8 mouse cellular contexts compared by ENCODE assay signal in the genomic region with DNA sequence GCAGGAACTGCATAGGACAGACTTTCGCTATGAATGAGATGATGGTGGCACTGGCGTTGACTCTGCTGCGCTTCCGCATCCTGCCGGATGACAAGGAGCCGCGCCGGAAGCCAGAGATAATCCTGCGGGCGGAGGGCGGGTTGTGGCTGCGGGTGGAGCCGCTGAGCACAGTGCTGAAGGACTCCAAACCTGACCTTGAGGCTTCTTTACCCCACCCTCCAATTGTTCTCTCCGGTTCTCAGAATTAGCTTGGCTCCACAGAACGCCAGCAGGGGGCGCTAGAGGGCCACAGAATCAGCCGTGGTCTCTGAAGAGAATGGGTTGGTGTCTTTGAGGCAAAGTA. TPM values are rescaled to one million over a fixed set of nuclear protein-coding genes. Genes with fewer than 3 reads are reported as not detected.
DNase-seq lines count a peak whose midpoint lies in the region; ATAC-seq and TF ChIP-seq lines count a peak whose summit lies in the region.

No protein-coding gene starts in this region.

- under 1% methylated on average over 17 of the region's 17 CpGs for WGBS in forebrain, embryonic 15.5 days
- WGBS in lung, adult 2 months: under 1% methylated on average over 17 of the region's 17 CpGs

- TF ChIP-seq CTCF in ES-Bruce4 (IDR thresholded peaks at IDR 0.05; ENCODE audit: low read depth, low read length): peak; percentile 94
- TF ChIP-seq CTCF in lung, adult 2 months (IDR thresholded peaks at IDR 0.05; ENCODE audit: insufficient read depth, low read length): peak; percentile 84

- peak; percentile 29 for DNase-seq in heart, postnatal 25 days (ENCODE audit: low spot score)
- peak; percentile 76 to 90 for DNase-seq in layer of hippocampus, adult 18-20 months (ENCODE audit: low spot score in 2 of 2)
- DNase-seq in lung, adult 2 months: peak; percentile 79
- peak; percentile 59 to 65 for DNase-seq in thymus, adult 18-20 months

- no peaks in the 10 kb centered on the region for H3K9me3 ChIP-seq in ES-Bruce4 (replicated peaks; ENCODE audit: control insufficient read depth, insufficient read depth, low read length, poor library complexity, severe bottlenecking)
- H3K9me3 ChIP-seq in forebrain, embryonic 15.5 days: no peaks in the 10 kb centered on the region

- no peaks in the 10 kb centered on the region for H3K36me3 ChIP-seq in ES-Bruce4 (ENCODE audit: control insufficient read depth, insufficient read depth, low read length, poor library complexity, severe bottlenecking)
- no peaks in the 10 kb centered on the region for H3K36me3 ChIP-seq in forebrain, embryonic 15.5 days

- H3K4me3 ChIP-seq in ES-Bruce4 (ENCODE audit: low read depth, low read length): peak overlapping the region; percentile 66
- peak overlapping the region; percentile 50 for H3K4me3 ChIP-seq in forebrain, embryonic 15.5 days
- H3K4me3 ChIP-seq in lung, adult 2 months (replicated peaks; ENCODE audit: extremely low read depth, low read depth, low read length): no peak overlapping the region

- TF ChIP-seq POLR2A in ES-Bruce4 (IDR thresholded peaks at IDR 0.05; ENCODE audit: insufficient read depth, low read length): no peak
- TF ChIP-seq POLR2A in lung, adult 2 months (IDR thresholded peaks at IDR 0.05; ENCODE audit: borderline replicate concordance, extremely low read depth, low read depth, low read length): no peak

- no peaks in the 10 kb centered on the region for H3K4me1 ChIP-seq in ES-Bruce4 (ENCODE audit: control insufficient read depth, insufficient read depth, low read length)
- H3K4me1 ChIP-seq in forebrain, embryonic 15.5 days: peaks cover 3% of the 10 kb centered on the region
- no peaks in the 10 kb centered on the region for H3K4me1 ChIP-seq in lung, adult 2 months (ENCODE audit: control insufficient read depth, insufficient read depth, low read length)

- ATAC-seq in cerebellum, adult (ENCODE audit: insufficient number of reproducible peaks, low FRiP score, low TSS enrichment): peak; percentile 68
- ATAC-seq in forebrain, embryonic 15.5 days (replicated peaks): peak; percentile 93
- peak; percentile 55 for ATAC-seq in neutrophil, adult 5-6 weeks (ENCODE audit: extremely low read depth, insufficient number of reproducible peaks, low FRiP score, poor library complexity, severe bottlenecking)

- TF ChIP-seq EP300 in ES-Bruce4 (IDR thresholded peaks at IDR 0.05; ENCODE audit: insufficient read depth, low read depth, low read length): no peak

- peak overlapping the region; percentile 75 for H3K4me2 ChIP-seq in forebrain, embryonic 15.5 days (replicated peaks)

- no peak overlapping the region; the same call in 1 of the 2 replicates for H3K9ac ChIP-seq in ES-Bruce4 (ENCODE audit: low read depth, poor library complexity, severe bottlenecking)
- peak overlapping the region; percentile 52 for H3K9ac ChIP-seq in forebrain, embryonic 15.5 days (replicated peaks)

- intact Hi-C loops in heart, postnatal 25 days (cut with DNase I): loop anchor here (1.0 to 10.0 kb wide), 3 partner anchors 45 to 316 kb away; no protein-coding TSS in a partner anchor

- H3K27me3 ChIP-seq in ES-Bruce4 (ENCODE audit: control insufficient read depth, insufficient read depth, low read length, poor library complexity, severe bottlenecking): no peaks in the 10 kb centered on the region
- no peaks in the 10 kb centered on the region for H3K27me3 ChIP-seq in forebrain, embryonic 15.5 days

- H3K27ac ChIP-seq in ES-Bruce4 (ENCODE audit: insufficient read depth, low read length): no peak overlapping the region
- no peak overlapping the region for H3K27ac ChIP-seq in forebrain, embryonic 15.5 days (replicated peaks)

RNA-seq across cellular contexts. Expression of a gene that starts 13.8 kb away (rescaled TPM):
- not detected in 2 replicates for polyA plus RNA-seq in ES-Bruce4 (2011; ENCODE audit: insufficient read depth, insufficient read length, low read depth, missing spikeins)
- polyA plus RNA-seq in forebrain, embryonic 15.5 days (2015; fragmentation: Nextera tagmentation; extraction: Ambion mirVana): not detected in 2 replicates
- not detected for total RNA-seq in heart, postnatal 25 days (2021)
- total RNA-seq in layer of hippocampus, adult 18-20 months (2021): not detected
- 0.09 and 0.11 TPM in 2 replicates for polyA plus RNA-seq in lung, adult 2 months (2012; rRNA removed)
- 0.12 TPM in 1 of 2 replicates, not detected in the other for total RNA-seq in neutrophil, adult 5-6 weeks (2017)

RNA-seq across cellular contexts. Expression of a gene that starts 23.8 kb away (rescaled TPM):
- polyA plus RNA-seq in ES-Bruce4 (2011; ENCODE audit: insufficient read depth, insufficient read length, low read depth, missing spikeins): not detected in 2 replicates
- not detected in 2 replicates for polyA plus RNA-seq in forebrain, embryonic 15.5 days (2015; fragmentation: Nextera tagmentation; extraction: Ambion mirVana)
- not detected for total RNA-seq in heart, postnatal 25 days (2021)
- not detected for total RNA-seq in layer of hippocampus, adult 18-20 months (2021)
- polyA plus RNA-seq in lung, adult 2 months (2012; rRNA removed): 0.07 and 0.26 TPM in 2 replicates
- total RNA-seq in neutrophil, adult 5-6 weeks (2017): not detected in 2 replicates

RNA-seq across cellular contexts. Expression of a gene that starts 50.5 kb away (rescaled TPM):
- polyA plus RNA-seq in ES-Bruce4 (2011; ENCODE audit: insufficient read depth, insufficient read length, low read depth, missing spikeins): 0.58 TPM in 1 of 2 replicates, not detected in the other
- 1.1 and 1.5 TPM in 2 replicates for polyA plus RNA-seq in forebrain, embryonic 15.5 days (2015; fragmentation: Nextera tagmentation; extraction: Ambion mirVana)
- not detected for total RNA-seq in heart, postnatal 25 days (2021)
- 10 to 100 TPM; 18.9 to 19.8 TPM for total RNA-seq in layer of hippocampus, adult 18-20 months (2021)
- polyA plus RNA-seq in lung, adult 2 months (2012; rRNA removed): 7.7 and 8.4 TPM in 2 replicates
- not detected in 2 replicates for total RNA-seq in neutrophil, adult 5-6 weeks (2017)

Comparison
In these comparisons a context has a peak if more than half of its experiments do, and no peak if none do; other contexts are left out.
1. DNase-seq: peak in every context shown above with its lines; median percentile 83 in layer of hippocampus, adult 18-20 months; 79 in lung, adult 2 months; 62 in thymus, adult 18-20 months; 29 in heart, postnatal 25 days.
2. RNA of a gene that starts 50.5 kb away (total RNA-seq): 18.9 to 19.8 TPM in layer of hippocampus, adult 18-20 months; not detected in heart, postnatal 25 days and not detected in neutrophil, adult 5-6 weeks; every median in the first group is over 10 times any median in the second.
3. Peak in every context shown above with its lines, with median percentiles within 50 percentile points of each other: ATAC-seq.